Mouse (Mus musculus) intestine, embryonic 15.5 days (tissue): Measurements from ENCODE around the gene Cd79b. TPM values are rescaled to one million over a fixed set of nuclear protein-coding genes. Genes with fewer than 3 reads are reported as not detected.
"Not testable (repeated sequence)": the region's sequence is repeated elsewhere in the genome, so short reads cannot be mapped to it uniquely, and the experiment has no call there.

Experiments
- ATAC-seq: fragments of 200-750 bp; cut with Nextera tagmentation; 2 replicates; pipeline ENCODE4 v1.8.0; 2017; ENCODE audit warnings: moderate TSS enrichment, moderate library complexity
- H3K27ac ChIP-seq: fragments of 300-500 bp; sonication (generic); 2 replicates; pipeline ENCODE4 v1.5.1; 2015; ENCODE audit warnings: mild to moderate bottlenecking, inconsistent platforms
- H3K27me3 ChIP-seq: fragments of 300-500 bp; sonication (generic); replicated peaks from 2 replicates; pipeline ENCODE4 v1.6.1; 2015; ENCODE audit warnings: inconsistent platforms
- H3K36me3 ChIP-seq: fragments of 300-500 bp; sonication (generic); 2 replicates; pipeline ENCODE4 v1.6.1; 2015; ENCODE audit warnings: inconsistent platforms
- H3K4me1 ChIP-seq: fragments of 300-500 bp; sonication (generic); replicated peaks from 2 replicates; pipeline ENCODE4 v1.6.1; 2015; ENCODE audit warnings: inconsistent platforms
- H3K4me2 ChIP-seq: fragments of 300-500 bp; sonication (generic); replicated peaks from 2 replicates; pipeline ENCODE4 v1.6.1; 2015; ENCODE audit warnings: mild to moderate bottlenecking, inconsistent platforms
- H3K4me3 ChIP-seq: fragments of 300-500 bp; sonication (generic); replicated peaks from 2 replicates; pipeline ENCODE4 v1.5.1; 2015; ENCODE audit warnings: inconsistent platforms
- H3K9ac ChIP-seq: fragments of 300-500 bp; sonication (generic); 2 replicates; pipeline ENCODE4 v1.6.1; 2015; ENCODE audit warnings: inconsistent platforms
- H3K9me3 ChIP-seq: fragments of 300-500 bp; sonication (generic); 2 replicates; pipeline ENCODE4 v1.6.1; 2016; ENCODE audit warnings: inconsistent platforms
- WGBS: fragments of 180-500 bp; shearing (Covaris S2); methylation state at CpG from one replicate; pipeline ENCODE4 v1.1.7; 2015; 5-methylcytosine and 5-hydroxymethylcytosine counted together
- polyA plus RNA-seq: library from polyadenylated mRNA; unstranded; fragments of >200 nt; fragmentation: Nextera tagmentation; extraction: Ambion mirVana; gene quantifications from 2 replicates; pipeline ENCODE4 v1.2.1, GENCODE M21; 2015

The Cd79b gene
- 2.9 and 3.0 TPM in 2 replicates for polyA plus RNA-seq

- no peak within 1 kb of the TSS for H3K9ac ChIP-seq
- no peaks in the 10 kb centered on the region for H3K36me3 ChIP-seq
- H3K27me3 ChIP-seq = no peaks in the 10 kb centered on the region
- WGBS = 56% methylated on average over 9 of the region's 9 CpGs
- H3K4me1 ChIP-seq = peaks cover 26% of the 10 kb centered on the region
- ATAC-seq = no peak
- no peak within 1 kb of the TSS for H3K27ac ChIP-seq
- no peaks in the 10 kb centered on the region for H3K9me3 ChIP-seq
- 0 out of 2 replicates have a peak within 1 kb of the TSS, but pooled peaks have one; percentile 3 for H3K4me2 ChIP-seq
- H3K4me3 ChIP-seq = no peak within 1 kb of the TSS
These were observed at the start of gene Cd79b for GRCm38 (mm10) chr11:106314333-106314812. Gene Cd79b, minus strand, starts transcription at chr11:106314762.

- 28% methylated on average over 5 of the region's 5 CpGs for WGBS
- H3K4me2 ChIP-seq = no peak overlapping the region
- no peak for ATAC-seq
- no peak overlapping the region for H3K9ac ChIP-seq
- no peaks in the 10 kb centered on the region for H3K36me3 ChIP-seq
- H3K27ac ChIP-seq = no peak overlapping the region
- no peaks in the 10 kb centered on the region for H3K9me3 ChIP-seq
- no peak overlapping the region for H3K4me3 ChIP-seq
- peaks cover 6% of the 10 kb centered on the region; the same call in 1 of the 2 replicates for H3K4me1 ChIP-seq
- no peaks in the 10 kb centered on the region for H3K27me3 ChIP-seq
These were observed 44.8 kb upstream of the Cd79b start for GRCm38 (mm10) chr11:106359350-106359749.

- ATAC-seq = no peak
- H3K9me3 ChIP-seq = no peaks in the 10 kb centered on the region
- no peaks in the 10 kb centered on the region for H3K36me3 ChIP-seq
- H3K27ac ChIP-seq = no peak overlapping the region
- H3K4me2 ChIP-seq = no peak overlapping the region
- H3K9ac ChIP-seq = no peak overlapping the region
- no peaks in the 10 kb centered on the region for H3K27me3 ChIP-seq
- H3K4me1 ChIP-seq = peaks cover 6% of the 10 kb centered on the region; the same call in 1 of the 2 replicates
- WGBS = 46% methylated on average over 19 of the region's 19 CpGs
- no peak overlapping the region for H3K4me3 ChIP-seq
These were observed 41.0 kb upstream of the Cd79b start for GRCm38 (mm10) chr11:106355382-106356128.

- Histone ChIP-seq H3K4me2 (no peak overlapping the region), H3K4me1 (peaks cover 6% of the 10 kb centered on the region; the same call in 1 of the 2 replicates), H3K9ac (no peak overlapping the region), H3K27ac (no peak overlapping the region), H3K9me3 (no peaks in the 10 kb centered on the region), H3K27me3 (no peaks in the 10 kb centered on the region), H3K36me3 (no peaks in the 10 kb centered on the region), H3K4me3 (no peak overlapping the region)
- WGBS = 43% methylated on average over 1 of the region's 1 CpGs
- no peak for ATAC-seq
These were observed 39.6 kb upstream of the Cd79b start for GRCm38 (mm10) chr11:106354181-106354580.

- Histone ChIP-seq H3K27ac (no peak within 1 kb of the TSS), H3K9ac (no peak within 1 kb of the TSS), H3K4me2 (no peak within 1 kb of the TSS), H3K27me3 (no peaks in the 10 kb centered on the region), H3K9me3 (no peaks in the 10 kb centered on the region), H3K4me3 (no peak within 1 kb of the TSS), H3K36me3 (no peaks in the 10 kb centered on the region), H3K4me1 (peaks cover 6% of the 10 kb centered on the region; the same call in 1 of the 2 replicates)
- WGBS = 80% methylated on average over 12 of the region's 12 CpGs
- ATAC-seq = no peak
These were observed 38.6 kb upstream of the Cd79b start, which contains the start of gene Scn4a for GRCm38 (mm10) chr11:106353188-106353587. Gene Scn4a, minus strand, starts transcription at chr11:106353288.

- Histone ChIP-seq H3K9me3 (no peaks in the 10 kb centered on the region), H3K27me3 (no peaks in the 10 kb centered on the region), H3K4me3 (no peak overlapping the region), H3K27ac (no peak overlapping the region), H3K4me1 (peaks cover 6% of the 10 kb centered on the region; the same call in 1 of the 2 replicates), H3K4me2 (no peak overlapping the region), H3K36me3 (no peaks in the 10 kb centered on the region), H3K9ac (no peak overlapping the region)
- 82% methylated on average over 4 of the region's 4 CpGs for WGBS
- no peak for ATAC-seq
These were observed 37.4 kb upstream of the Cd79b start for GRCm38 (mm10) chr11:106351941-106352340.

GRCm38 (mm10) chr11:106351253-106351652, 36.7 kb upstream of the Cd79b start:
- Histone ChIP-seq H3K4me3 (no peak overlapping the region), H3K4me2 (no peak overlapping the region), H3K27ac (no peak overlapping the region), H3K9ac (no peak overlapping the region), H3K27me3 (no peaks in the 10 kb centered on the region), H3K9me3 (no peaks in the 10 kb centered on the region), H3K36me3 (no peaks in the 10 kb centered on the region), H3K4me1 (peaks cover 6% of the 10 kb centered on the region; the same call in 1 of the 2 replicates)
- no peak for ATAC-seq
- 58% methylated on average over 3 of the region's 3 CpGs for WGBS

- H3K4me1 ChIP-seq = peaks cover 5% of the 10 kb centered on the region; the same call in 1 of the 2 replicates
- WGBS = 48% methylated on average over 5 of the region's 5 CpGs
- no peak for ATAC-seq
- no peaks in the 10 kb centered on the region for H3K36me3 ChIP-seq
- no peak overlapping the region for H3K27ac ChIP-seq
- H3K4me2 ChIP-seq = no peak overlapping the region
- H3K9me3 ChIP-seq = no peaks in the 10 kb centered on the region
- H3K4me3 ChIP-seq = no peak overlapping the region
- H3K9ac ChIP-seq = no peak overlapping the region
- H3K27me3 ChIP-seq = no peaks in the 10 kb centered on the region
These were observed 36.3 kb upstream of the Cd79b start for GRCm38 (mm10) chr11:106350853-106351252.

- Histone ChIP-seq H3K4me3 (no peak overlapping the region), H3K4me1 (no peaks in the 10 kb centered on the region), H3K9ac (no peak overlapping the region), H3K36me3 (no peaks in the 10 kb centered on the region), H3K27me3 (no peaks in the 10 kb centered on the region), H3K27ac (no peak overlapping the region), H3K4me2 (no peak overlapping the region), H3K9me3 (no peaks in the 10 kb centered on the region)
- WGBS = 68% methylated on average over 6 of the region's 6 CpGs
- ATAC-seq = no peak
These were observed 35.2 kb upstream of the Cd79b start for GRCm38 (mm10) chr11:106349772-106350171.

GRCm38 (mm10) chr11:106344910-106345309, 30.3 kb upstream of the Cd79b start:
- ATAC-seq = no peak
- H3K4me1 ChIP-seq = no peaks in the 10 kb centered on the region

GRCm38 (mm10) chr11:106340990-106341520, 26.5 kb upstream of the Cd79b start:
- Histone ChIP-seq H3K27ac (no peak overlapping the region), H3K4me1 (no peaks in the 10 kb centered on the region), H3K9ac (no peak overlapping the region), H3K4me2 (no peak overlapping the region), H3K4me3 (no peak overlapping the region), H3K36me3 (no peaks in the 10 kb centered on the region), H3K9me3 (no peaks in the 10 kb centered on the region), H3K27me3 (no peaks in the 10 kb centered on the region)
- 73% methylated on average over 9 of the region's 9 CpGs for WGBS
- no peak for ATAC-seq

More at GRCm38 (mm10) chr11:106344910-106345309, 30.3 kb upstream of the Cd79b start:
- Histone ChIP-seq H3K9ac (no peak overlapping the region), H3K4me2 (no peak overlapping the region), H3K9me3 (no peaks in the 10 kb centered on the region), H3K4me3 (no peak overlapping the region), H3K27me3 (no peaks in the 10 kb centered on the region), H3K27ac (no peak overlapping the region), H3K36me3 (no peaks in the 10 kb centered on the region)
- WGBS = 24% methylated on average over 6 of the region's 6 CpGs

- not testable (repeated sequence) for H3K27me3 ChIP-seq, H3K4me3 ChIP-seq, H3K4me2 ChIP-seq, ATAC-seq, H3K27ac ChIP-seq, H3K36me3 ChIP-seq, H3K4me1 ChIP-seq, H3K9ac ChIP-seq, H3K9me3 ChIP-seq
- 76% methylated on average over 4 of the region's 4 CpGs for WGBS
These were observed 24.8 kb upstream of the Cd79b start for GRCm38 (mm10) chr11:106339323-106339722.
